27 mouse cellular contexts compared by ENCODE assay signal in the genomic region with DNA sequence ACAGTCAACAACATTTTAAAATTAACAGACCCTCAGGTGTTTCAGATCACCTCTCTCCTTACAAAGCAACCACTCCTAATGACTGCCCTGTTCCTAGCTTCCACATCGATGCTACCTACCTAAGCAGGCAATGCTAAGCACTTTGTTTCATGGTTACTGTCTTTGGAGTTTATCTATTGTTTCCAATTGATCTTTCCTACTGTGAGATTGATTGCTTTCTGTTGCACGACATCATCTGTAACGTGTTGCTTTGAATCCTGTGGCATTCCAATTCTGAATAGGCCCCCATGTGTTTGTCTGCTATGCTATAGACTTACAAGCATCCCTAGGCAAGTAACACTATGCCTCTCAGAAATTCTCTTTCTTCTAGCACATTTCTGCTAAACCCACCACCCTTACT.
"Had no signal": no experiment of that assay in that cellular context is flagged by ENCODE, and none has a peak within 500 bp of the region (broad histone marks: within the 10 kb centered on the region; RNA-seq: fewer than 3 reads in every experiment).

No protein-coding gene starts in this region.

- H3K36me3 ChIP-seq: embryonic facial prominence, embryonic 10.5 days; embryonic facial prominence, embryonic 12.5 days; embryonic facial prominence, embryonic 13.5 days; embryonic facial prominence, embryonic 15.5 days; forebrain, embryonic 10.5 days; forebrain, embryonic 12.5 days; forebrain, embryonic 15.5 days; heart, embryonic 10.5 days had no signal

- H3K4me3 ChIP-seq: embryonic facial prominence, embryonic 10.5 days; embryonic facial prominence, embryonic 12.5 days; embryonic facial prominence, embryonic 13.5 days; embryonic facial prominence, embryonic 15.5 days; erythroblast, embryonic 14.5 days; forebrain, embryonic 10.5 days; forebrain, embryonic 12.5 days; forebrain, embryonic 13.5 days; forebrain, embryonic 15.5 days; gastrocnemius, adult 2 months; heart, adult 2 months; heart, embryonic 10.5 days had no signal

- DNase-seq: cerebellum, adult 9-11 months; cerebellum, postnatal 10 days; cerebellum, postnatal 14 days; cerebellum, postnatal 25 days; cerebellum, postnatal 36 days; embryo, embryonic 11 days; forebrain, postnatal 0 days; gastrocnemius, adult 2 months; gastrocnemius, postnatal 10 days; gastrocnemius, postnatal 14 days; gastrocnemius, postnatal 25 days; gastrocnemius, postnatal 36 days; heart, adult 11 months; heart, adult 18-20 months; heart, adult 2 months had no signal

- H3K4me1 ChIP-seq: embryonic facial prominence, embryonic 10.5 days; embryonic facial prominence, embryonic 12.5 days; embryonic facial prominence, embryonic 13.5 days; embryonic facial prominence, embryonic 15.5 days; forebrain, embryonic 10.5 days; forebrain, embryonic 12.5 days; forebrain, embryonic 13.5 days; forebrain, embryonic 15.5 days; heart, embryonic 10.5 days had no signal

- H3K9ac ChIP-seq: embryonic facial prominence, embryonic 12.5 days; embryonic facial prominence, embryonic 13.5 days; embryonic facial prominence, embryonic 15.5 days; forebrain, embryonic 12.5 days; forebrain, embryonic 13.5 days; forebrain, embryonic 15.5 days; forebrain, postnatal 0 days had no signal

- H3K27me3 ChIP-seq: embryonic facial prominence, embryonic 12.5 days; embryonic facial prominence, embryonic 13.5 days; embryonic facial prominence, embryonic 15.5 days; forebrain, embryonic 12.5 days; forebrain, embryonic 13.5 days; forebrain, embryonic 15.5 days had no signal

- H3K9me3 ChIP-seq: embryonic facial prominence, embryonic 10.5 days; embryonic facial prominence, embryonic 12.5 days; embryonic facial prominence, embryonic 13.5 days; embryonic facial prominence, embryonic 15.5 days; forebrain, embryonic 10.5 days; forebrain, embryonic 12.5 days; forebrain, embryonic 13.5 days; forebrain, embryonic 15.5 days; heart, embryonic 10.5 days had no signal

- ATAC-seq: forebrain, embryonic 13.5 days; forebrain, embryonic 14.5 days; forebrain, embryonic 15.5 days; forebrain, embryonic 16.5 days; forebrain, postnatal 0 days had no signal

- H3K4me2 ChIP-seq: embryonic facial prominence, embryonic 12.5 days; embryonic facial prominence, embryonic 13.5 days; embryonic facial prominence, embryonic 15.5 days; forebrain, embryonic 12.5 days; forebrain, embryonic 13.5 days; forebrain, embryonic 15.5 days had no signal

- H3K27ac ChIP-seq: embryonic facial prominence, embryonic 10.5 days; embryonic facial prominence, embryonic 12.5 days; embryonic facial prominence, embryonic 13.5 days; embryonic facial prominence, embryonic 15.5 days; forebrain, embryonic 10.5 days; forebrain, embryonic 12.5 days; forebrain, embryonic 13.5 days; forebrain, embryonic 15.5 days; gastrocnemius, adult 2 months; heart, adult 2 months; heart, embryonic 10.5 days had no signal
